Mouse (Mus musculus) embryo, embryonic 11 days (tissue): Measurements from ENCODE around the gene Sfrp4.
A peak's percentile ranks its signal among the peaks of the same experiment; 100 is the strongest.

Experiments
- DNase-seq: peaks from one replicate; pipeline ENCODE4 v3.0.0-alpha.2; 2015

The Sfrp4 gene

GRCm38 (mm10) chr13:19640203-19640851 lies 17.4 kb downstream of the Sfrp4 start:
- DNase-seq, result no peak

DNA sequence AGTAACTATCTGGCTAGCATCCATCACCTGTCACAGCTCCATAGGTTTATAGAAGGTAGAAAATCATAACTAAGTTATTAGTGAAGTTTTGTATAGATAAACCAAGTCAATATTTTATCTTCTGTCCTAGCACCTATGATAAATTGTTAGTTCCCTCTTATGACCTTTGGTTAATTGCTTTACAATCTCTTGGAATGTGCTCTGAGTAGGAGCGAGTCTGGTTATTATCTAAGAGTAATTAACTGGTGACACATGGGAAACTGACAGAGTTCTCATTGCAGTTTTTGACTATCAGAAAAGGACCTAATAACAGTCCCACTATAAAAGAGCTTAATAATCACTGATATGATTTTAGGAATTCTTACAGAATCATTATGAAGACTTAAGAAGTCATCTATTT lies 20.6 kb downstream of the Sfrp4 start:
- DNase-seq, result no peak

GRCm38 (mm10) chr13:19644225-19644624 lies 21.3 kb downstream of the Sfrp4 start:
- DNase-seq, result peak; percentile 8

- DNase-seq, result no peak
Measured at GRCm38 (mm10) chr13:19649824-19650223, 26.9 kb downstream of the Sfrp4 start.

GRCm38 (mm10) chr13:19652405-19652804 lies 29.5 kb downstream of the Sfrp4 start:
- DNase-seq, result no peak

DNA sequence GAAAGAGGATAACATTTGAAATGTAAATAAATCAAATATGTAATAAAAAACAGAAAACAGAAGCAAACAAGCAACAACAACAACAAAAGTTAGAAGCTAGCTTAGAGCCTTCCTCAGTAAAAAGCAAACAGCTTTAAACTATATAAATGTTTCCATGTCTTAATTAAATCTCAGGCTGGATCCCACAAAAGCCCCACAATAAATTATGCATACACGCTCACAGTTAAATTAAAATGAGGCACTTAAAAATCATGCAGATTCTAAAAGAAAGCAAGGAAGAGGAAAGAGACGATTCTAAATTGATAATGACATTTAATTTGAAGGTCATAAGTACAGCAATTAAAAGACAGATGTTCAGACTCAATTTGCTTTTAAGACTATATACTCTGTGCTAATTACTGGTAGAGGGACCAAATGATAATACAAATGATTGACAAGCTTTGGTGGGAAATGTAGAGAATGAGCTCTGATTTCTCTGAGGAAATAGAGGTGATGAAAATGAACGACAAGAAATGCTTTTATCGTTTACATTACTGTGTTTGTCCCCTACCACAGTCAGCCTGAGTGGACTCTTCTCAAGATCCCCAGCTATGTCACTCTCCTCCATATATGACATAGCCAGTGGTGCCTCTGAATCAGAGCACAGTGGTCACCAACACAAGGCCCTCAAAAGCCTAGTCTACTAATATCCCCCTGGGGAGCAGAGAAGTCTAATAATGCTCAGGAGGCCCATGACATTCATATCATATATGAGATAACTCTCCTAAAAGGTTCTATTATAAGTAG lies 45.6 kb downstream of the Sfrp4 start:
- no peak for DNase-seq

GRCm38 (mm10) chr13:19674025-19674424 lies 51.1 kb downstream of the Sfrp4 start:
- no peak for DNase-seq

GRCm38 (mm10) chr13:19674601-19675000 lies 51.7 kb downstream of the Sfrp4 start:
- DNase-seq, result no peak
